ENCODE assay signal across 18 mouse cellular contexts in the genomic region with DNA sequence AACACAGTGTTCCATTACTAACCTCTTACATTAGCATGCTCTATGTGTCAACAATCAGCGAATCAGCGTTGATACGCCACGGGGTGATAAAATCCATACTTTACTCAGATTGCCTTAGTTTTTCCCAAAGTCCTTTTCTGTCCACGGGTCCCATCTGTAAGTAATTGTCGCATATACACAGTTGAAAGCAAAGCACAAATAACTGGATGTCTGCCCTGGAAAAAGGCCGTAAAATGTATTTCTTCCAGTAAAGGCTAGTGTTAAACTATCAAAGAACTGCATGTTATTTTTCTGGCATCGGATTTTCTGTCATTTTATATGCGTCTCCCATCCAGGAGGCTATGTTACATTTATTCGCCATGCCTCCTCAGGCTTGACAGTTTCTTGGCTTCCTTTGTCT. TPM values are rescaled to one million over a fixed set of nuclear protein-coding genes. Genes with fewer than 3 reads are reported as not detected.
"Had no signal": no experiment of that assay in that cellular context is flagged by ENCODE, and none has a peak within 500 bp of the region (broad histone marks: within the 10 kb centered on the region; RNA-seq: fewer than 3 reads in every experiment).

No protein-coding gene starts in this region.

- ATAC-seq: intestine, postnatal 0 days; lung, postnatal 0 days; midbrain, embryonic 13.5 days had no signal

- H3K27me3 ChIP-seq: liver, embryonic 15.5 days; midbrain, embryonic 13.5 days; neural tube, embryonic 15.5 days had no signal

- H3K4me3 ChIP-seq: liver, embryonic 15.5 days; midbrain, embryonic 13.5 days; myocyte; neural tube, embryonic 15.5 days had no signal

- DNase-seq: kidney, adult 8-10 months; kidney, postnatal 25 days; left cerebral cortex, postnatal 4 days; lung, adult 2 months; lung, postnatal 36 days; right cerebral cortex, adult 18-20 months had no signal

- H3K4me2 ChIP-seq: liver, embryonic 11.5 days; liver, embryonic 15.5 days; midbrain, embryonic 13.5 days; neural tube, embryonic 15.5 days had no signal

- H3K9ac ChIP-seq: liver, embryonic 15.5 days; midbrain, embryonic 13.5 days; neural tube, embryonic 15.5 days had no signal

- H3K27ac ChIP-seq: liver, embryonic 15.5 days; midbrain, embryonic 13.5 days; neural tube, embryonic 15.5 days; stomach, postnatal 0 days had no signal

- H3K9me3 ChIP-seq: liver, embryonic 15.5 days; midbrain, embryonic 13.5 days; neural tube, embryonic 15.5 days had no signal

- H3K36me3 ChIP-seq: liver, embryonic 15.5 days; midbrain, embryonic 13.5 days; neural tube, embryonic 15.5 days had no signal

RNA-seq across cellular contexts. Expression of gene Ankar, which starts 29.7 kb away (rescaled TPM):
- total RNA-seq: layer of hippocampus, postnatal 10 days; left cerebral cortex, postnatal 4 days; megakaryocyte progenitor cell, adult 5-6 weeks; midbrain, postnatal 0 days had no signal
- polyA plus RNA-seq: intestine, postnatal 0 days; liver, embryonic 11.5 days; liver, embryonic 15.5 days; lung, adult 2 months; lung, postnatal 0 days; midbrain, embryonic 13.5 days; midbrain, postnatal 0 days; myocyte; neural tube, embryonic 11.5 days; neural tube, embryonic 15.5 days; stomach, postnatal 0 days had no signal
